Mouse (Mus musculus): Measurements from ENCODE around the gene Sh3pxd2b.

DNA sequence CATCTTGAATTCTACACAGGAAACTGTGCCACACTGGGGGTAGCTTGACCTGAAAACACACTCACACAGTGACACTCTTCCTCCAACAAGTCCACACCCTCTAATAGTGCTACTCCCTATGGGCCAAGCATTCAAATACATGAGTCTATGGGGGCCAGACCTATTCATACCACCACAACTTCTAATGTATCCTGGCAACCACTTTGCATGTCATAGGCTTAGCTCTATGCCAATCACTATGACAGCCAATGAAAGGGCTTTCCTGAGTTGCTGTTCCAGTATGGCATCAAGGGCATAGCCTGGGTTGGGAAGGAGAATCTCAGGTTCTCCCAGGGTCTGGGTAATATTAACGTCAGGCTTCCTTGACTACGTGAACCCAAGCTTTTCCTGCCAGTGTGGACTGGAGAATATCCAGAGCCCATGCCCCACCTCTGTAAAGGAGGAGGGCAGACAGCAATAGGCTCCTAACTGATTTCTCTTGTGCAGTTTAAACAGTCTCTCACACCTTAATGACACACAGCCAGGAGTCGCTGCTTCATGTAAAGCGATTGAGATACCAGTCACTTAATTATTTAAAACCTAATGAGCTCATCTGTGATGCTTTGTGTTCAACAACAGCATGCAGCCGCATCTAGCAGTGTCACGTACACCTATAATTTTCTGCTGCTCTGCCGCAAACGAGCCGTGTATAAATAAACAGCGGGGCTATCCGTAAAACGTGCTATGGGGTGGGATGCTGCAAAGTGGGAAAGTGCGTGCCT, 25.8 kb downstream of the Sh3pxd2b start:
- TF ChIP-seq CTCF (IDR thresholded peaks at IDR 0.05; ENCODE audit: insufficient read depth, low read depth, low read length) (no peak), POLR2A (IDR thresholded peaks at IDR 0.05; ENCODE audit: insufficient read depth, low read depth, low read length) (no peak)
